Mouse (Mus musculus) heart, embryonic 16.5 days (tissue): ENCODE results near the gene Cldn18. TPM values are rescaled to one million over a fixed set of nuclear protein-coding genes. Genes with fewer than 3 reads are reported as not detected.

Experiments used
- ATAC-seq: fragments of 200-750 bp; cut with Nextera tagmentation; replicated peaks from 2 replicates; pipeline ENCODE4 v1.8.0; 2017; ENCODE audit warnings: moderate number of reproducible peaks; ENCODE audit not compliant: insufficient read depth, low FRiP score; ENCODE audit errors: extremely low read depth
- H3K27ac ChIP-seq: fragments of 300-500 bp; sonication (generic); 2 replicates; pipeline ENCODE4 v1.5.1; 2014; ENCODE audit warnings: mild to moderate bottlenecking, low read length, control low read depth, moderate library complexity
- H3K27me3 ChIP-seq: fragments of 300-500 bp; sonication (generic); 2 replicates; pipeline ENCODE4 v1.6.1; 2014; ENCODE audit warnings: low read length, mixed read lengths; ENCODE audit not compliant: control insufficient read depth, insufficient read depth
- H3K36me3 ChIP-seq: fragments of 300-500 bp; sonication (generic); 2 replicates; pipeline ENCODE4 v1.6.1; 2014; ENCODE audit not compliant: control insufficient read depth, insufficient read depth
- H3K4me1 ChIP-seq: fragments of 300-500 bp; sonication (generic); 2 replicates; pipeline ENCODE4 v1.6.1; 2014; ENCODE audit warnings: low read length, mixed read lengths; ENCODE audit not compliant: control insufficient read depth, insufficient read depth
- H3K4me2 ChIP-seq: fragments of 300-500 bp; sonication (generic); 2 replicates; pipeline ENCODE4 v1.6.1; 2014; ENCODE audit warnings: low read depth, mild to moderate bottlenecking, control low read depth, low read length
- H3K4me3 ChIP-seq: fragments of 300-500 bp; sonication (generic); 2 replicates; pipeline ENCODE4 v1.5.1; 2014; ENCODE audit warnings: mild to moderate bottlenecking, control low read depth, low read length
- H3K9ac ChIP-seq: fragments of 300-500 bp; sonication (generic); 2 replicates; pipeline ENCODE4 v1.6.1; 2014; ENCODE audit warnings: low read length, control low read depth
- H3K9me3 ChIP-seq: fragments of 300-500 bp; sonication (generic); replicated peaks from 2 replicates; pipeline ENCODE4 v1.6.1; 2016; ENCODE audit warnings: low read length; ENCODE audit not compliant: control insufficient read depth
- WGBS: fragments of 180-500 bp; shearing (Covaris S2); extraction: QIAGEN DNeasy Blood & Tissue Kit; methylation state at CpG from one replicate; pipeline ENCODE4 v1.1.7; 2014; 5-methylcytosine and 5-hydroxymethylcytosine counted together
- polyA plus RNA-seq: library from polyadenylated mRNA; unstranded; fragments of >200 nt; fragmentation: Nextera tagmentation; extraction: Ambion mirVana; gene quantifications from 2 replicates; pipeline ENCODE4 v1.2.1, GENCODE M21; 2015

Cldn18 gene
- polyA plus RNA-seq, 1 experiment from 2014 or later = 2.8 TPM

DNA sequence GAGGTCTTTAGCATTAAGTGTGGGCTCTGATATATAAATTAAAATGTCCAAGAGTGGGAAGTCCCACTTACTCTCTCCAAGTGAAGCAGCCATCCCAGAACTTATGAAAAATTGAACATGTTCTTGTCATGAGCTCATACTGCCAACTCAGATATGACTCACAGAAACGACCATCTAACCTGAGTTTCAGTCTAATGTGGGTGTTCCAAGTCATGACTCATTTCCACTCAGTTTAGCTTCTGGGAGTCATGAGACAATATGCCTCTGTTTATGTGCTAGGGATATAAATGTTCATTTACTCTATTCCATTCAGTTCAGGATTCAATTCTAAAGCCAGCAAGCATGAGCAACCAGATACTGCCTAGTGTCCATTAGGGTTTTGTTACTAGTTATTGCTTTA lies 2.9 kb upstream of the Cldn18 start:
- Histone ChIP-seq H3K9me3 (no peaks in the 10 kb centered on the region), H3K9ac (no peak overlapping the region)
- 27% methylated on average over 1 of the region's 1 CpGs for WGBS

DNA sequence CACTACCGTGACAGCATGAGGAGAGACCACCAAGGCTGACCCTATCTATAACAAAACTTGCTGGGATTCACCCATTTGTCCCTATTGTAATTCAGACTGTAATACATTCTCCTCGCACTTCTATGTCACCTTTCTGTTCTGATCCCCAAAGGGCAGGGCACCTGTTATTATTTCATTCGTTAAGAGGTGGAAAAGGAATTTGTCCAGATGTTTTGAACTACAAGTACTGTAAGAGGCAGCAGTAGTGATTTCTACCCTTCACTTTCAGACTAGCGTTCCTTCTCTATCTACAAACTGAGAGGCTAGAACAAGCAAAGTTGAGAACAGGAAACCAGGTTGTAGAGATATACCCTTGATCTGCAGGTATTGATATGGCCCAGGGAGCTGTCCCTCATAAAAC lies 6.8 kb downstream of the Cldn18 start:
- no peaks in the 10 kb centered on the region for H3K4me1 ChIP-seq
- no peak overlapping the region for H3K4me2 ChIP-seq
- 73% methylated on average over 4 of the region's 4 CpGs for WGBS
- no peak for ATAC-seq
- H3K9ac ChIP-seq = no peak overlapping the region
- H3K9me3 ChIP-seq = no peaks in the 10 kb centered on the region
- H3K27me3 ChIP-seq = no peaks in the 10 kb centered on the region
- H3K36me3 ChIP-seq = no peaks in the 10 kb centered on the region
- no peak overlapping the region for H3K27ac ChIP-seq
- H3K4me3 ChIP-seq = no peak overlapping the region

More for the DNA sequence above, 2.9 kb upstream of the Cldn18 start:
- H3K36me3 ChIP-seq = no peaks in the 10 kb centered on the region
- no peak overlapping the region for H3K4me3 ChIP-seq
- no peak for ATAC-seq
- no peaks in the 10 kb centered on the region for H3K4me1 ChIP-seq
- H3K27ac ChIP-seq = no peak overlapping the region
- H3K4me2 ChIP-seq = no peak overlapping the region
- no peaks in the 10 kb centered on the region for H3K27me3 ChIP-seq

DNA sequence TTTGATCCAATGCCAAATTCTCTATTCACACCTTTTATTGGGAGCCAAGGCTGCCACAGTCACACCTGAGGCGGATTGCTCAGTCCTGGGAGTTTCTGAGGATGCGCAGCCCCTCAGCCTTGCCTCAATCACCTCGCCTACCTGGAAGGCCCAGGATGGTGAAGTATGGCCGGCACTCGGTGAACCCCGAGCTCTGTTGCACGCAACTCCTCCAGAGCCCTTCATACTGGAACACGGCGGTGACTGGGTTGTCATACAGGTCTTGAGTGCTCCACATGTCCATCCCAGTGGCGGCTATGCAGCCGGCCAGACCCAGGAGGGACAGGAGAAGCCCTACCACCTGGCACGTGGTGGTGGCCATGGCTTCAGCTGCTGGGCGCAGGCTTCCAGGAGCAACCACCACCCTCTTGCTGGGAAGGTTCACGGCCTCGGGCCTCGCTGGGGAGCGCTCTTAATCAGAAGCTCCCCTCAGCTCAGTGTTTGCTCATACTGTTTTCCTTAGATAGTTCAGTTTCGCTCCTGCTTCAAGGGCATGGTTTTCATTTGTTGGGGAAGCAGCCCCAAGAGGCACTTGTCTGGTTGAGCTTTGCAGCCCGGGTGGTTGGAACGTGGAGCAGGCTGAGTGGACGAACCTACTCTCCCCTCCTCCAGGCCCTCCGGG lies 7.3 kb downstream of the Cldn18 start:
- 79% methylated on average over 22 of the region's 22 CpGs for WGBS
- no peak for ATAC-seq
- H3K9ac ChIP-seq = no peak overlapping the region
- no peaks in the 10 kb centered on the region for H3K4me1 ChIP-seq
- H3K27ac ChIP-seq = no peak overlapping the region
- H3K4me3 ChIP-seq = no peak overlapping the region
- H3K36me3 ChIP-seq = no peaks in the 10 kb centered on the region
- H3K4me2 ChIP-seq = no peak overlapping the region
- no peaks in the 10 kb centered on the region for H3K9me3 ChIP-seq
- H3K27me3 ChIP-seq = no peaks in the 10 kb centered on the region

DNA sequence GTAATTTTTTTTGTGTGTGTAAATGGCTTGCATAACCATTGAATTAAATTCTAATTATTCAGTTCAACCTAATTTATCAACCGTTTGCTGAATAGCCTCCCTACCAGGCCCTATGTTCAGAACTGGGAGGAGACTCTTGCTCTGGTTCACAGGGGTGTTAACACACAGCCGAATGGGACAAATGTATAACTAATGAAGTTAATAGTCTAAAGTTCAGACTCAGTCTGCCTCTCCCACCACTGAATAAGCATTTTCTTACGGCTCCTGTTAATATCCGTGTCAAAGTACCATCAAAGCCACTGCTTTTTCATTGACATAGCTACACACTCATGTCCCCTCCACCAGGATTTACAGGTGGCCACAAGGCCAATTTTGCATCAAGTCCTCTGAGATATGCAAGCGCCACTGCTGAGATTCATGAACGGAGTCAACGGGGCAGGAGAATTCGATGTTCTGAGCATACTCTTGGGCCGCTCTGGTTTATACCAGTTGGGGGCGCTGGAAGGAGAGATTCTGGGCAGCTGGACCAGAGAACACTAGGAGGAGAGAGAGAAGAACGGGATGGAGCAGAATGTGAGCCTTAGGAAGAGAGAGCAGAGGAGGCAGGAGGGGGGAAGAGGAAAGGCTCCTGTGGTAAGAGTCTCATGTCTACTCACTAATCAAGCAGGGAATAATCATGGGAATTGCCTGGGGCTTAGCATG lies 9.5 kb downstream of the Cldn18 start:
- 64% methylated on average over 11 of the region's 11 CpGs for WGBS
- no peaks in the 10 kb centered on the region for H3K36me3 ChIP-seq
- H3K4me2 ChIP-seq = no peak overlapping the region
- no peaks in the 10 kb centered on the region for H3K4me1 ChIP-seq
- no peak overlapping the region for H3K4me3 ChIP-seq
- no peak overlapping the region for H3K27ac ChIP-seq
- no peak for ATAC-seq
- H3K9ac ChIP-seq = no peak overlapping the region
- no peaks in the 10 kb centered on the region for H3K27me3 ChIP-seq
- no peaks in the 10 kb centered on the region for H3K9me3 ChIP-seq

DNA sequence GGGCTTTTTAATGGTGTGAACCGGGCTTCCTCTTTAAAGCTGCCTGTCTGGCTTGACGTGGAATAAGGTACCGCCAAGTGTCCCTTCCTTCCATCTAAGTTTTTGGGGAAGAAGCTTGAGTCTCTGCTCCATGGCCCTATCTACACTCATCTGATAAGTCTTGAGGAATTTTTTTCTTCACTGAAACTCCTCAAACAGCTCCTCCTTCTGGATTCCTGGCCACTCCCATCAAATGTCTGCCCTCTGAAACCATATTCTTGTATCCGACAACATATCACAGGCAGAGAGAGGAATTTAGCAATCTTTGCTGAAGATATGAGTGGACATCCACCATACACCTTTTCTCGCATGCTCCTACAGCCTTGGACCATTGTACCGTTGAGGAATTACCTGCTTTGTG lies 10.8 kb downstream of the Cldn18 start:
- 85% methylated on average over 6 of the region's 6 CpGs for WGBS
- Histone ChIP-seq H3K36me3 (no peaks in the 10 kb centered on the region), H3K4me2 (no peak overlapping the region)

DNA sequence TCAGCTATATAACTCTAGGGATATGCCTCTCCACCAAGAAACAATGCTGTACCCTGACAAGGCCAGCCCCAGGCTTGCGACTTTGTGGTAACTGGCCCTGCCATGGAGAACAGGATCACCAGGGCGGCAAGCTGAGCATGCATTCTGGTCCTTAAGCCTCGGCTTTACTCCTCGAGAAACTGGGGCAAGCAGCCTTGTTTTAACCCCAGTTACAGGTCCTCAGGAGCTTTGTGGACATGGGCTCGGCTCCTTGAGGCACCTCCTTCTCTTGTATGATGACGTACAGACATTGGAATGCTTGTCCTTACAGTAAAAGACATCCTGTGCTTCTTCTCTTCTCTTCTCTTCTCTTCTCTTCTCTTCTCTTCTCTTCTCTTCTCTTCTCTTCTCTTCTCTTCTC lies 13.4 kb downstream of the Cldn18 start:
- H3K27ac ChIP-seq = no peak overlapping the region
- no peak overlapping the region for H3K4me2 ChIP-seq
- H3K36me3 ChIP-seq = no peaks in the 10 kb centered on the region
- WGBS = 74% methylated on average over 6 of the region's 6 CpGs
- no peak overlapping the region for H3K9ac ChIP-seq
- no peak overlapping the region for H3K4me3 ChIP-seq
- ATAC-seq = no peak
- H3K9me3 ChIP-seq = no peaks in the 10 kb centered on the region
- H3K27me3 ChIP-seq = no peaks in the 10 kb centered on the region
- no peaks in the 10 kb centered on the region for H3K4me1 ChIP-seq

More for the DNA sequence above, 10.8 kb downstream of the Cldn18 start:
- Histone ChIP-seq H3K4me1 (no peaks in the 10 kb centered on the region), H3K27ac (no peak overlapping the region), H3K9me3 (no peaks in the 10 kb centered on the region), H3K9ac (no peak overlapping the region), H3K4me3 (no peak overlapping the region), H3K27me3 (no peaks in the 10 kb centered on the region)
- ATAC-seq = no peak

DNA sequence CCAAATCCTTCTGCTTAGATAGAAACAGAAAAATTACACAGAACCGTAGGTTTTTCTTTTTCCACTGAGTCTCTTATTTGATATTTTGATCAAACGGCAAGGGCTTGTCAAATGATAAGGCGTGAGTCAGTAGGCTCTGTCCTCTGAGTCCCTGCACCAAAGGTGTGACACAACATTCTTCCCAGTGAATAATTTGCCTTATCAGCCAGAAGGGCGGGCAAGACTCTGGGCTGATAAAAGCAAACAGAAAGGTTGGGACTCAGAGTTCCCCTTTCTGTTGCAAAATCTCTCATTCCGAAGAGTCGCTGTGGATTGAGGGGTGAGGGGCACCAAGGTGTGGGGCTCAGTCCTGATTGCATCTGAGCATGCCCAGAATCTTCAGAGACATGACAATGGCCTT lies 14.9 kb downstream of the Cldn18 start:
- no peak overlapping the region for H3K4me2 ChIP-seq
- no peak for ATAC-seq
- no peak overlapping the region for H3K9ac ChIP-seq
- WGBS = 64% methylated on average over 6 of the region's 6 CpGs
- H3K4me3 ChIP-seq = no peak overlapping the region
- no peaks in the 10 kb centered on the region for H3K27me3 ChIP-seq
- no peaks in the 10 kb centered on the region for H3K4me1 ChIP-seq
- H3K9me3 ChIP-seq = no peaks in the 10 kb centered on the region
- no peaks in the 10 kb centered on the region for H3K36me3 ChIP-seq
- no peak overlapping the region for H3K27ac ChIP-seq

DNA sequence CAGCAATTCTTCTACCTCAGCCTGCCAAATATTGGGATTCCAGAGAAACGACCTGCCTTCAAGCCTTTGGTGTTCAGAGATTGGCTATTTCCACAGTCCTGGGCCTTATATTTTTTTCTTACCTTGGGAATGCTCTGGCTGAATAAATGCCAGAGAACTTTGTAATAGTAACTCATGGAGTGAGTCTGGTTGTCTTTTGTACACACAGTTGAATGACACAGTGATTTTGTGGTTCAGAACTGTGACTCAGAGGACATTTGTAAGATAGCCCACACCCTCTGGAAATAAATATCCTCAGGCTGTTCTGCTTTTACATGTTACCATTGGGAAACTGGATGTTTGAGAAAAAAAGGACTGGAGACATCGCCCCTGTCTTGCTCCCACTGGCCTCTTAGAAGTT lies 15.9 kb downstream of the Cldn18 start:
- Histone ChIP-seq H3K27ac (no peak overlapping the region), H3K27me3 (no peaks in the 10 kb centered on the region), H3K4me3 (no peak overlapping the region), H3K4me2 (no peak overlapping the region), H3K4me1 (no peaks in the 10 kb centered on the region), H3K36me3 (no peaks in the 10 kb centered on the region), H3K9me3 (no peaks in the 10 kb centered on the region), H3K9ac (no peak overlapping the region)
- no peak for ATAC-seq
- 77% methylated on average over 2 of the region's 2 CpGs for WGBS

DNA sequence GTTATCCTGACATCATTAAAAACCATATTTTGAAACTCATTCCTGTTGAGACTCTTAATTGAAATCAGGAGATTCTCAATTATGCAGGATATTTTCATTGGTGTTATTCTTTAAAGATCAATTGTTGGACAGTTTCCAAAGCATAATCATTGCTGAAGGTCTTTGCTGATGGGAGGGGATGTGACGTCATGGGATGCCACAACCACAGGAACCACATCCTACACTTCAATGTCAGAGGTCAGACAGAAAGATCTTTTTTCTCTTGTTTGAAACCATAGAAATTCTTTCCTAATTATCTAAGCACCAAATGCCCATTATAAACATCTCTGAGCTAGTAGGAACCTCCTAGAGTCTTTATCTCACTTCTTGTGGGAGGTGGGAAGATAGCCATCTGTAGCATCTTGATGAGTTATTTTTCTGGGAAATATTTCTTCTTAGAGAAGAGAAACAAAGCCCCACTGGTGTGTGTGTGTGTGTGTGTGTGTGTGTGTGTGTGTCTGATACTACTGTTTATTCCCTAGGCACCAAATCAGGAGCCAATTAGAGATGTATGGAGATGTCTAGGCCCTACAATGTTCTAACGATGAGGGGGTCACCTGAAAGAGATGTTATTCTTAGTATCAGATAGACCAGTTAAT lies 17.2 kb downstream of the Cldn18 start:
- H3K36me3 ChIP-seq = no peaks in the 10 kb centered on the region

More for the DNA sequence above, 17.2 kb downstream of the Cldn18 start:
- H3K27me3 ChIP-seq = no peaks in the 10 kb centered on the region
- H3K4me2 ChIP-seq = no peak overlapping the region
- ATAC-seq = no peak
- 64% methylated on average over 2 of the region's 2 CpGs for WGBS
- no peak overlapping the region for H3K27ac ChIP-seq
- H3K9me3 ChIP-seq = no peaks in the 10 kb centered on the region
- H3K4me3 ChIP-seq = no peak overlapping the region
- H3K9ac ChIP-seq = no peak overlapping the region
- no peaks in the 10 kb centered on the region for H3K4me1 ChIP-seq
